In the genomic region with DNA sequence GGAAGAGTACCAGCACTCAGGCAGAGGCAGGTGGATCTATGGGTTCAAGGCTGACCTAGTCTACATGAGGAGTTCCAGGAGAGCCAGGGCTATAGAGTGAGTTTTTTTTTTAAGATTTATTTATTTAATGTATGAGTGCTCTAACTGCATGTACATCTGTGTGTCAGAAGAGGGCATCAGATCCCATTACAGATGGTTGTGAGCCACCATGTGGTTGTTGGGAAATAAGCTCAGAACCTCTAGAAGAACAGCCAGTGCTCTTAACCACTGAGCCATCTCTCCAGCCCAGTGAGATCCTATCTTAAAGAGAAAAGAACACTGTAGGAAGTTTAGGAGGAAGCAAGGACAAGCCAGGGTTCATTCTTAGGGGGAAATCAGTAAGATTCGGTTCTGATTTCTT, we compare ENCODE assay signal across 28 mouse cellular contexts. TPM values are rescaled to one million over a fixed set of nuclear protein-coding genes. Genes with fewer than 3 reads are reported as not detected.
DNase-seq lines count a peak whose midpoint lies in the region; ATAC-seq and TF ChIP-seq lines count a peak whose summit lies in the region.
"Had no signal": no experiment of that assay in that cellular context is flagged by ENCODE, and none has a peak within 500 bp of the region (broad histone marks: within the 10 kb centered on the region; RNA-seq: fewer than 3 reads in every experiment).

No protein-coding gene starts in this region.

- H3K4me3 ChIP-seq in hindbrain, postnatal 0 days (ENCODE audit: low read length) = no peak overlapping the region
- H3K4me3 ChIP-seq in hindbrain, embryonic 10.5 days = no peak overlapping the region
- no peak overlapping the region for H3K4me3 ChIP-seq in lung, embryonic 14.5 days (ENCODE audit: low read depth, low read length)
- no peak overlapping the region for H3K4me3 ChIP-seq in lung, adult 2 months (replicated peaks; ENCODE audit: extremely low read depth, low read depth, low read length)
- H3K4me3 ChIP-seq in CH12.LX (replicated peaks in 1 of 3; ENCODE audit: low read depth in 2 of 3, low read length in 2 of 3, poor library complexity in 1 of 3) = no peak overlapping the region
- H3K4me3 ChIP-seq: embryonic facial prominence, embryonic 12.5 days; forebrain, embryonic 15.5 days; gastrocnemius, adult 2 months; heart, adult 2 months; heart, embryonic 12.5 days; liver, embryonic 15.5 days had no signal

- no peak overlapping the region for H3K27ac ChIP-seq in hindbrain, postnatal 0 days
- H3K27ac ChIP-seq in hindbrain, embryonic 10.5 days = no peak overlapping the region
- no peak overlapping the region for H3K27ac ChIP-seq in lung, embryonic 14.5 days (ENCODE audit: low read depth)
- no peak overlapping the region for H3K27ac ChIP-seq in CH12.LX (ENCODE audit: insufficient read depth, low read depth)
- H3K27ac ChIP-seq: embryonic facial prominence, embryonic 12.5 days; forebrain, embryonic 15.5 days; gastrocnemius, adult 2 months; heart, adult 2 months; hindbrain, embryonic 14.5 days; liver, embryonic 15.5 days had no signal

- in situ Hi-C loops in CH12.LX (cut with MboI; ENCODE audit: low pct_ligation_motif_present, low pct_unique_long_range_greater_than_20kb, low sequenced_read_pairs) = no loop called here

- no peak for TF ChIP-seq EP300 in CH12.LX (IDR thresholded peaks at IDR 0.05; ENCODE audit: low read length)

- H3K4me1 ChIP-seq in hindbrain, postnatal 0 days (ENCODE audit: insufficient read depth, low read length) = no peaks in the 10 kb centered on the region
- H3K4me1 ChIP-seq in hindbrain, embryonic 10.5 days (replicated peaks) = peaks cover 33% of the 10 kb centered on the region
- no peaks in the 10 kb centered on the region for H3K4me1 ChIP-seq in lung, embryonic 14.5 days (ENCODE audit: insufficient read depth)
- no peaks in the 10 kb centered on the region for H3K4me1 ChIP-seq in lung, adult 2 months (ENCODE audit: control insufficient read depth, insufficient read depth, low read length)
- H3K4me1 ChIP-seq in CH12.LX (ENCODE audit: control insufficient read depth in 1 of 2, insufficient read depth in 2 of 2) = peaks cover 16 to 52% of the 10 kb centered on the region in 2 experiments
- H3K4me1 ChIP-seq: forebrain, embryonic 15.5 days; heart, embryonic 12.5 days had no signal

- H3K4me2 ChIP-seq in hindbrain, postnatal 0 days (ENCODE audit: low read depth, low read length) = no peak overlapping the region
- H3K4me2 ChIP-seq in lung, embryonic 14.5 days = no peak overlapping the region
- H3K4me2 ChIP-seq in CH12.LX (ENCODE audit: insufficient read depth, low read depth, poor library complexity, severe bottlenecking) = no peak overlapping the region
- H3K4me2 ChIP-seq: embryonic facial prominence, embryonic 12.5 days; forebrain, embryonic 15.5 days; heart, embryonic 12.5 days; hindbrain, embryonic 14.5 days; liver, embryonic 15.5 days had no signal

- 97% methylated on average over 1 of the region's 1 CpGs for WGBS in hindbrain, postnatal 0 days
- 96% methylated on average over 1 of the region's 1 CpGs for WGBS in hindbrain, embryonic 10.5 days
- WGBS in lung, embryonic 14.5 days = 93% methylated on average over 1 of the region's 1 CpGs
- WGBS in lung, adult 2 months = 100% methylated on average over 1 of the region's 1 CpGs

- no peaks in the 10 kb centered on the region for H3K27me3 ChIP-seq in hindbrain, postnatal 0 days (ENCODE audit: insufficient read depth, low read length)
- no peaks in the 10 kb centered on the region for H3K27me3 ChIP-seq in hindbrain, embryonic 10.5 days (ENCODE audit: insufficient read depth, poor library complexity, severe bottlenecking)
- H3K27me3 ChIP-seq in lung, embryonic 14.5 days (ENCODE audit: insufficient read depth, low read length) = no peaks in the 10 kb centered on the region
- no peaks in the 10 kb centered on the region for H3K27me3 ChIP-seq in CH12.LX (replicated peaks)
- H3K27me3 ChIP-seq: embryonic facial prominence, embryonic 12.5 days; forebrain, embryonic 15.5 days had no signal

- no peak for ATAC-seq in hindbrain, postnatal 0 days
- ATAC-seq in lung, embryonic 14.5 days (ENCODE audit: insufficient read depth) = no peak
- ATAC-seq: forebrain, embryonic 15.5 days; inflammation-experienced regulatory T-cells, adult 6 months had no signal

- H3K79me2 ChIP-seq in CH12.LX (replicated peaks; ENCODE audit: control insufficient read depth, extremely low read depth, insufficient read depth, poor library complexity, severe bottlenecking) = no peaks in the 10 kb centered on the region

- TF ChIP-seq CTCF in hindbrain, postnatal 0 days (IDR thresholded peaks at IDR 0.05; ENCODE audit: low read depth) = peak; percentile 28; the same call in 1 of the 2 replicates
- TF ChIP-seq CTCF in lung, embryonic 14.5 days (IDR thresholded peaks at IDR 0.05; ENCODE audit: low read depth) = peak; percentile 21
- no peak for TF ChIP-seq CTCF in lung, adult 2 months (IDR thresholded peaks at IDR 0.05; ENCODE audit: insufficient read depth, low read length)
- peak in 1 of 2 experiments; percentile 65; a peak in 2 of 4 replicates for TF ChIP-seq CTCF in CH12.LX (conservative IDR thresholded peaks at IDR 0.05 in 1 of 2, IDR thresholded peaks at IDR 0.05 in 1 of 2; ENCODE audit: low read depth in 2 of 2, low read length in 2 of 2)

- DNase-seq in hindbrain, postnatal 0 days (ENCODE audit: low spot score) = no peak
- DNase-seq in hindbrain, embryonic 10.5 days (ENCODE audit: low spot score) = no peak
- DNase-seq in lung, embryonic 14.5 days = no peak
- no peak for DNase-seq in lung, adult 2 months
- no peak for DNase-seq in CH12.LX (ENCODE audit: extremely low read depth)
- no peak for DNase-seq in thymus, postnatal 0 days (ENCODE audit: low spot score)
- no peak for DNase-seq in right cerebral cortex, adult 18-20 months
- DNase-seq: adrenal gland, postnatal 25 days; cerebellum, adult 11-12 months; cerebellum, adult 9-11 months; embryo, embryonic 11 days; gastrocnemius, adult 2 months; heart, adult 2 months; heart, postnatal 4 days; kidney, adult 2 months; lung, postnatal 10 days; midbrain, embryonic 14.5 days; right cerebral cortex, postnatal 4 days; thymus, postnatal 14 days had no signal

- no peak overlapping the region for H3K9ac ChIP-seq in hindbrain, postnatal 0 days (replicated peaks; ENCODE audit: low read length)
- no peak overlapping the region for H3K9ac ChIP-seq in lung, embryonic 14.5 days
- H3K9ac ChIP-seq in CH12.LX (ENCODE audit: insufficient read depth, low read depth) = no peak overlapping the region
- H3K9ac ChIP-seq: embryonic facial prominence, embryonic 12.5 days; forebrain, embryonic 15.5 days; heart, embryonic 12.5 days; hindbrain, embryonic 14.5 days; liver, embryonic 15.5 days had no signal

- no peak; the same call in none of the 2 replicates for TF ChIP-seq RAD21 in CH12.LX (IDR thresholded peaks at IDR 0.05; ENCODE audit: low read depth, low read length)

- H3K9me3 ChIP-seq in hindbrain, postnatal 0 days (ENCODE audit: low read length) = no peaks in the 10 kb centered on the region
- H3K9me3 ChIP-seq in hindbrain, embryonic 10.5 days = no peaks in the 10 kb centered on the region
- H3K9me3 ChIP-seq in lung, embryonic 14.5 days (ENCODE audit: low read depth, low read length) = no peaks in the 10 kb centered on the region
- no peaks in the 10 kb centered on the region for H3K9me3 ChIP-seq in CH12.LX (replicated peaks; ENCODE audit: low read length)
- H3K9me3 ChIP-seq: embryonic facial prominence, embryonic 12.5 days; forebrain, embryonic 15.5 days; heart, embryonic 12.5 days; liver, embryonic 15.5 days had no signal

- TF ChIP-seq POLR2A in lung, adult 2 months (IDR thresholded peaks at IDR 0.05; ENCODE audit: borderline replicate concordance, extremely low read depth, low read depth, low read length) = no peak
- no peak for TF ChIP-seq POLR2A in CH12.LX (IDR thresholded peaks at IDR 0.05; ENCODE audit: low read depth, low read length)

- peaks cover 21% of the 10 kb centered on the region for H3K36me3 ChIP-seq in hindbrain, postnatal 0 days (ENCODE audit: insufficient read depth, low read length)
- H3K36me3 ChIP-seq in hindbrain, embryonic 10.5 days = peaks cover 62% of the 10 kb centered on the region
- peaks cover 48% of the 10 kb centered on the region for H3K36me3 ChIP-seq in lung, embryonic 14.5 days (ENCODE audit: insufficient read depth)
- H3K36me3 ChIP-seq in CH12.LX (replicated peaks in 1 of 2; ENCODE audit: control insufficient read depth in 1 of 2, insufficient read depth in 1 of 2, low read length in 1 of 2) = peaks cover 35 to 73% of the 10 kb centered on the region in 2 experiments

- dilution Hi-C loops in CH12.LX (cut with MboI; ENCODE audit: extremely low pct_ligation_motif_present, extremely low pct_unique_long_range_greater_than_20kb, low sequenced_read_pairs) = no loop called here

RNA-seq across cellular contexts. Expression of a gene that starts 14.8 kb away (rescaled TPM):
- 21.2 and 22.5 TPM in 2 replicates for total RNA-seq in hindbrain, postnatal 0 days (2014; rRNA removed)
- polyA plus RNA-seq in hindbrain, postnatal 0 days (2015; fragmentation: Nextera tagmentation; extraction: Ambion mirVana) = 35.1 and 39.5 TPM in 2 replicates
- 50.8 and 63.5 TPM in 2 replicates for polyA plus RNA-seq in hindbrain, embryonic 10.5 days (2016; fragmentation: Nextera tagmentation; extraction: Ambion mirVana)
- polyA plus RNA-seq in lung, embryonic 14.5 days (2014; fragmentation: Nextera tagmentation; extraction: Ambion mirVana) = 46.0 and 48.1 TPM in 2 replicates
- 5.1 and 8.3 TPM in 2 replicates for polyA plus RNA-seq in lung, adult 2 months (2012; rRNA removed)
- total RNA-seq in CH12.LX (2012; rRNA removed) (101 and 106 TPM in 2 replicates), CH12.LX (2014; rRNA removed) (153 and 158 TPM in 2 replicates)
- 123 and 124 TPM in 2 replicates for polyA plus RNA-seq in CH12.LX (2012; ENCODE audit: insufficient read length, low read depth)
- 40.8 and 41.0 TPM in 2 replicates for polyA plus RNA-seq in thymus, postnatal 0 days (2015; fragmentation: Nextera tagmentation; extraction: Ambion mirVana)

RNA-seq across cellular contexts. Expression of a gene that starts 21.6 kb away (rescaled TPM):
- total RNA-seq in hindbrain, postnatal 0 days (2014; rRNA removed) = 1.8 and 1.9 TPM in 2 replicates
- polyA plus RNA-seq in hindbrain, postnatal 0 days (2015; fragmentation: Nextera tagmentation; extraction: Ambion mirVana) = 0.61 and 1.0 TPM in 2 replicates
- polyA plus RNA-seq in hindbrain, embryonic 10.5 days (2016; fragmentation: Nextera tagmentation; extraction: Ambion mirVana) = 0.07 and 0.09 TPM in 2 replicates
- polyA plus RNA-seq in lung, embryonic 14.5 days (2014; fragmentation: Nextera tagmentation; extraction: Ambion mirVana) = 0.08 and 0.09 TPM in 2 replicates
- polyA plus RNA-seq in lung, adult 2 months (2012; rRNA removed) = 0.23 and 0.24 TPM in 2 replicates
- total RNA-seq in CH12.LX (2012; rRNA removed) (0.04 and 0.08 TPM in 2 replicates), CH12.LX (2014; rRNA removed) (not detected in 2 replicates)
- polyA plus RNA-seq in CH12.LX (2012; ENCODE audit: insufficient read length, low read depth) = 0.03 and 0.05 TPM in 2 replicates
- 0.27 and 0.38 TPM in 2 replicates for polyA plus RNA-seq in thymus, postnatal 0 days (2015; fragmentation: Nextera tagmentation; extraction: Ambion mirVana)
- total RNA-seq: liver, adult 2 months; neutrophil, adult 5-6 weeks had no signal
- polyA plus RNA-seq: heart, adult 2 months; heart, postnatal 0 days; liver, adult 2 months; liver, embryonic 15.5 days had no signal

RNA-seq across cellular contexts. Expression of a gene that starts 32.0 kb away (rescaled TPM):
- total RNA-seq in hindbrain, postnatal 0 days (2014; rRNA removed) = 49.5 and 59.0 TPM in 2 replicates
- polyA plus RNA-seq in hindbrain, postnatal 0 days (2015; fragmentation: Nextera tagmentation; extraction: Ambion mirVana) = 5.5 and 5.9 TPM in 2 replicates
- polyA plus RNA-seq in hindbrain, embryonic 10.5 days (2016; fragmentation: Nextera tagmentation; extraction: Ambion mirVana) = 3.9 and 4.6 TPM in 2 replicates
- polyA plus RNA-seq in lung, embryonic 14.5 days (2014; fragmentation: Nextera tagmentation; extraction: Ambion mirVana) = 1.9 and 2.7 TPM in 2 replicates
- 9.8 and 11.3 TPM in 2 replicates for polyA plus RNA-seq in lung, adult 2 months (2012; rRNA removed)
- total RNA-seq in CH12.LX (2012; rRNA removed) (17.0 and 17.4 TPM in 2 replicates), CH12.LX (2014; rRNA removed) (10.2 and 11.9 TPM in 2 replicates)
- 14.2 and 15.1 TPM in 2 replicates for polyA plus RNA-seq in CH12.LX (2012; ENCODE audit: insufficient read length, low read depth)
- 3.1 and 3.7 TPM in 2 replicates for polyA plus RNA-seq in thymus, postnatal 0 days (2015; fragmentation: Nextera tagmentation; extraction: Ambion mirVana)

RNA-seq across cellular contexts. Expression of a gene that starts 49.9 kb away (rescaled TPM):
- 35.0 and 69.2 TPM in 2 replicates for total RNA-seq in hindbrain, postnatal 0 days (2014; rRNA removed)
- polyA plus RNA-seq in hindbrain, postnatal 0 days (2015; fragmentation: Nextera tagmentation; extraction: Ambion mirVana) = 99.8 and 102 TPM in 2 replicates
- 98.7 and 103 TPM in 2 replicates for polyA plus RNA-seq in hindbrain, embryonic 10.5 days (2016; fragmentation: Nextera tagmentation; extraction: Ambion mirVana)
- polyA plus RNA-seq in lung, embryonic 14.5 days (2014; fragmentation: Nextera tagmentation; extraction: Ambion mirVana) = 70.7 and 76.2 TPM in 2 replicates
- 22.3 and 23.1 TPM in 2 replicates for polyA plus RNA-seq in lung, adult 2 months (2012; rRNA removed)
- total RNA-seq in CH12.LX (2012; rRNA removed) (37.6 and 42.5 TPM in 2 replicates), CH12.LX (2014; rRNA removed) (29.8 and 33.8 TPM in 2 replicates)
- 50.8 and 56.3 TPM in 2 replicates for polyA plus RNA-seq in CH12.LX (2012; ENCODE audit: insufficient read length, low read depth)
- polyA plus RNA-seq in thymus, postnatal 0 days (2015; fragmentation: Nextera tagmentation; extraction: Ambion mirVana) = 57.2 and 64.4 TPM in 2 replicates
